Mouse (Mus musculus): ENCODE measurements around the gene Coq2.

The Coq2 gene

DNA sequence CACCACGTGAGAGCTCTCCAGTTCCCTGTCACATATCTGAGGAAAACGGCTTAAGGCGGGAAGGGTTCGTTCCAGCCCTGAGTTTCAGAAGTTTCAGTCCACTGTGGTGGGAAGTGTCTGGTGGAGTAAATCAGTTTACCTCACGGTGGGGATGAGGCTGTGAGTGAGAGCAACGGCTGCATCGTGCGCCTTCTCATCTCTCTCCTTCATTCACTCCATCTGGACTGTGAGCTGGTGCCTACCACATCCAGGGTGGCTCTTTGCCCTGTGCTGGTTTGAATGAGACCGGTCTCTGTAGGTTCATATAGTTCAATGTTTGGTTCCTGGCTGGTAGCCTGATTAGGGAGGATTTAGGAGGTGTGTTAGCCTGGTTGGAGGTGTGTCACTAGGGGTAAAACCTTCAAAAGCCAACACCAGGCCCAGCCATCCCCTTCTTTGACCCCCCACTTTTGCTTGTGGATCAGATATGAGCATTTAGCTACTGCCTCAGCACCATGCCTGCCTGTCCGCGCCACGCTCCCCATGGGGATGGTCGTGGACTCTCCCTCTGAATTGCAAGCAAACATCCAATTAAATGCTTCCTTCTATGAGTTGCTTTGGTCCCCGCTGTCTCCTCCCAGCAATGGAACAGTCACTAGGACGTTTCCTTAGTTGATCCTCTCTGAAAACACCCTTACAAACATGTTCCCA, 55.2 kb downstream of the Coq2 start:
- no peak for DNase-seq

DNA sequence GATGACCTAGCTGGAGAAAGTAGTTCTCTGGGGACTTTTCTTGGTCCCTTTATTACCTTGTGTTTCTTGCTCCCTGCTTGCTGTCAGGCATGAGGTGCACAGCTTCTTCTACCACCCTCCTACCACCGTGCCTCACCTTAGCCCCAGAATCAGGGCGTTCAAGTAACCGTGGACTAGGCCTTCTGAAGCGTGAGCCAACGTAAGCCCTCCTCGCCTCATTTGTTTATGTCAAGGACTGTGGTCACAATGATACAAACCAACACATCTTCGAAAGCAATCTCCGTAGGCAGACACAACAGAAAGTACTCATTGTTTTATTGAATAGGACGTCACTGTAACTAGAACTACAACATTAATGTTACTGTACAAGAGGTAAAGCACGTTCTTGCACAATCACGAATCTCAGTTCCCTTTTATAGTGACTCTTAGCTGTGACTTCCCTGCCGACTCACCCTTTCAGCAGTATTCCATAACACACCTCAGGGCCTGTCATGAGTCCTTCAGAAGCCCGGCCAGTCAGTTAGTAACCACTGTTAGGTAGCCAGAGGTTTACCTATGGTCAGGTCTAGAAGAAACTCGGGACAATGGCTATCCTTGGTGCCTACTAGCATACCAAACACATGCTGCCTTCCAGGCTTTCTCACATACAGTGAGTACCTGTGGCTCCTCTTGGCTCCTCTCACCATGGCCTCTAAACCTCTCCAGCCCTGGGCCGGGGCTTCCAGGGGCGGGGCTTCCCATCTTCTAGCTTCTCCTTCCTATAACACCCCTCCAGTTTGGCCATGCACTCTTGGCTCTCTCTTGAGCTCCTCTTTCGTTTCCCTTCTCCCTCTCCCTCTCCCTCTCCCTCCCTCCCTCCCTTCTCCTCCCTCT, 60.8 kb downstream of the Coq2 start:
- no peak for DNase-seq

DNA sequence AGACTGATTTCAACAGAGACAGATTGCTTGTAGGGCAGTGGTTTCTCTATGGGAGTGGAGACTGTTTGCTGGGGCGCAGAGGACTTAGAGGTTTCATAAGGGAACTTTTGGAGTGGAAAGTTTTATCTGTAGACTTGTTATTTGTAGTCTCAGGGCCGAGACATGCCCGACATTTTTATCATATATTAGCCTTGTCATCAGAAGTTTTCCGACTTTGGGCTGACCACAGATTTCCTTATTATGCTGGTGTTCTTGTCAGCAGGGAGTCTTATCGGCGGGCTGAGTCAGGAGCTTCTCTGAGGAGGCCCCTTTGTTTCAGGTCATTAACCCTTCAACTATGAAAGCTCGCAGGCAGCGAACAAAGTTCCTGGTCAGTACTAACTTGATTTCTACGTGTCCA, 67.1 kb downstream of the Coq2 start:
- no peak for DNase-seq

DNA sequence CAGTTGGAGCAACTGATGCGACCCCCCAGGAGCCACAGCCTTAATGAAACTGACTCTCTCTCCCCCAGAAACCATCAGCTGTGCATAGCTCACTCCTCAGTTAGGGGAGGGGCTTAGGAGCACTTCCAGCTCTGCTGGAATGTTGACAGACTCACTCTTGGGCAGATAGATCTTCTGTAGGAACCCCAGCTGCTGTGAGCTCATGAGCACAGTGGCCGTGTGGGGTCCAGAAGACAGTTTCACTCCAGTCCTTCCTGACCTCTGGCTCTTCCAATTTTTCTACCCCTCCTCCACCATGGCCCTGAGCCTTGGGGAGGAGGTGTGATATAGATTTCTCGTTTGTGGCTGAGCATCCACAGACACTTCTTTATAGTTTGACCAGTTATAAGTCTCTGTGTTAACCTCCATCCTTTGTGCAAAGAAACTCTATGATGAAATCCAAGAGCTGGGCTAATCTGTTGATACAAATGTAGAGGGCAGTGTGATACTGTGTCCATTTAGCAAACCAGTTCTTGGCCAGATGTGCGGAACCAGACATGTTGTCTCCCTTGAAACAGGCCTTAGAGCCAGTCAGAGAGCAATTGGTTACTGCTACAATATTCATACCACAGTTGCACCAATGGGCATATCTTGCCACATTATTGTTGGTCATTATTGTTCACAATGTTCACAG, 67.7 kb downstream of the Coq2 start:
- no peak for DNase-seq

DNA sequence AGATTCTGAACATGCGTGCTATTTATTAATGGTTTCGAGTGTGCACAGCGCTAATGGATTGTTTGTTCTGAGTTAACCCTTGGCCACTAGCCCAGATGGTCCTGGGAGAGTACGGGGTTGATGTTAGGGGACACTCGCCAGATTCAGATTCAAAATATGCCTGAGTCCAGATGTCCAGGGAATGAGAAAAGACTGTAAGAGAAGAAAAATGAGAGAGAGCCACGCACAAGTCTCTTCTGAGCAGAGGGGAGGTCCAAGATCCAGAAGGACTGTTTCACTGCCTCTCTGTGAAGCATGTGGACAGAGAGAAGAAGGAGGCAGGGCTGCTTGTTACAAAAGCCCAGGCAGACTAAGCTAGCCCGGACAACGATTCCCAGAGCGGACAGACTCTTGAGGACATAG, 69.1 kb downstream of the Coq2 start:
- no peak for DNase-seq
